Mouse (Mus musculus) liver, embryonic 15.5 days (tissue): Measurements from ENCODE around the gene Speer4e. TPM values are rescaled to one million over a fixed set of nuclear protein-coding genes. Genes with fewer than 3 reads are reported as not detected.
"Not testable (repeated sequence)": the region's sequence is repeated elsewhere in the genome, so short reads cannot be mapped to it uniquely, and the experiment has no call there.

Experiments
- ATAC-seq: fragments of 200-750 bp; cut with Nextera tagmentation; 2 replicates; pipeline ENCODE4 v1.8.0; 2017; ENCODE audit warnings: moderate number of reproducible peaks, mild to moderate bottlenecking, moderate library complexity; ENCODE audit not compliant: insufficient read depth
- H3K27ac ChIP-seq: fragments of 300-500 bp; sonication (generic); replicated peaks from 2 replicates; pipeline ENCODE4 v1.5.1; 2015; ENCODE audit warnings: mild to moderate bottlenecking, inconsistent platforms
- H3K27me3 ChIP-seq: fragments of 300-500 bp; sonication (generic); 2 replicates; pipeline ENCODE4 v1.6.1; 2015; ENCODE audit warnings: mild to moderate bottlenecking, inconsistent platforms
- H3K36me3 ChIP-seq: fragments of 300-500 bp; sonication (generic); replicated peaks from 2 replicates; pipeline ENCODE4 v1.6.1; 2015; ENCODE audit warnings: moderate library complexity, mild to moderate bottlenecking, inconsistent platforms
- H3K4me1 ChIP-seq: fragments of 300-500 bp; sonication (generic); replicated peaks from 2 replicates; pipeline ENCODE4 v1.6.1; 2015; ENCODE audit warnings: inconsistent platforms
- H3K4me2 ChIP-seq: fragments of 300-500 bp; sonication (generic); 2 replicates; pipeline ENCODE4 v1.6.1; 2015; ENCODE audit warnings: moderate library complexity, mild to moderate bottlenecking, inconsistent platforms
- H3K4me3 ChIP-seq: fragments of 300-500 bp; sonication (generic); replicated peaks from 2 replicates; pipeline ENCODE4 v1.5.1; 2015; ENCODE audit warnings: mild to moderate bottlenecking, inconsistent platforms
- H3K9ac ChIP-seq: fragments of 300-500 bp; sonication (generic); 2 replicates; pipeline ENCODE4 v1.6.1; 2015; ENCODE audit warnings: moderate library complexity, mild to moderate bottlenecking, inconsistent platforms
- H3K9me3 ChIP-seq: fragments of 300-500 bp; sonication (generic); replicated peaks from 2 replicates; pipeline ENCODE4 v1.6.1; 2016; ENCODE audit warnings: inconsistent platforms
- WGBS: fragments of 180-500 bp; shearing (Covaris S2); methylation state at CpG from one replicate; pipeline ENCODE4 v1.1.7; 2015; ENCODE audit warnings: mixed read lengths; ENCODE audit not compliant: insufficient replicate concordance; 5-methylcytosine and 5-hydroxymethylcytosine counted together
- polyA plus RNA-seq: library from polyadenylated mRNA; unstranded; fragments of >200 nt; fragmentation: Nextera tagmentation; extraction: Ambion mirVana; gene quantifications from 2 replicates; pipeline ENCODE4 v1.2.1, GENCODE M21; 2015

Gene Speer4e
- not detected in 2 replicates for polyA plus RNA-seq

- not testable (repeated sequence) for H3K4me1 ChIP-seq, H3K9ac ChIP-seq, H3K36me3 ChIP-seq, H3K4me2 ChIP-seq, H3K27me3 ChIP-seq, ATAC-seq, H3K4me3 ChIP-seq, H3K9me3 ChIP-seq, H3K27ac ChIP-seq
- WGBS = 17% methylated on average over 1 of the region's 1 CpGs
These were observed at the start of gene Speer4e for GRCm38 (mm10) chr5:14938329-14938728. Speer4e (minus strand) TSS chr5:14938429.

DNA sequence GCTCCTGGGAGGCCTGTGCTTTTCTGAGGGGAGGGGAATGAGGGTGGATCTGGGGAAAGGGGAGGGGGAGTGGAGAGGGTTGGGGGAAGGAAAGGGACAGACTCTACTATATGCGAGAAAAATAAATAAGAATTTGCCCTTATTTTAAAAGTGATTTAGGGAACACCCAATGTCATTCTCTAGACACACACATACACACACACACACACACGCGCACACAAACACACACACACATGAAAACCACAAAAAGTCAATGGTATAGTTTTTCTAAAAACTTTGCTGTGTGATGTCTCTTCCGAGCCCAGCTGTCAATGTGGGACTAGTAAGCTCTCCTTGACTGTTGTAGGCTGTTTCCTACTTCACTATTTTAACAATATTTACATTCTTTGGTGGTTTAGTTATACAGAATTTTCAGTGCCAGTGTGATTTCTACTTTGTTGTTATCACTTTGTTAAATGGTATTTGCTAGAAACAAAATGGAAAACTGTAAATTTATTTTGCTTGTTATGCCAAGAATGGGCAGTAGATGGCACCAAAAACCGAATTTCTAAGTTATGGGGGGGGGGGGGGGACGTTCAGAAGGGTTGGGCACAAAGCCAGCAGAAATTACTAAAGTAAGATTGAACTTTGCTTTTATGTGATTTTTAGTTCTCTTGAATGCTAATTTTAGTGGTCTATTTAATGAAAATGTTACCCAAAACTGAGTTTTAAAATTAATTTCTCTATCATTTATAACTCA lies 48.6 kb upstream of the Speer4e start:
- H3K9ac ChIP-seq, H3K4me1 ChIP-seq, H3K4me3 ChIP-seq, H3K4me2 ChIP-seq, H3K27me3 ChIP-seq, ATAC-seq, H3K36me3 ChIP-seq, H3K9me3 ChIP-seq, H3K27ac ChIP-seq: not testable (repeated sequence)
- WGBS = 27% methylated on average over 6 of the region's 6 CpGs

DNA sequence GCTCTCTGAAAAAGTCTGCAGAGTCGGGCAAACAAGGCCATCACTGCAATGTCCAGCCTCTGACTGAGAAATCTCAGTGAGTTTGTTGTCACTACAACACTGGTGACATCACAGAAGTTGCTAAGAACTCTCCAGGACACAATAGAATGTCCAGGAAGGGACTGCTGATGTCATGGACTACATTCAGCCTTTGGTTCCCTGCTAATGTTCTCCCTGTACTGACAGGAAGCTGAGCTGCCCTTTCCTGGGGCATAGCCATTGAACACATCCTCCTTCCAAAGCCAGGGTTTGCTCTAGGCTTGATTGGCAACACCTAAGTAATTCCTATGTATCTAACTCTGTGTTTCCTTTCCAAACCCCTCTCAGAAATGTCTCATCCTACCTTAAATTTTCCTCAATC lies 40.6 kb upstream of the Speer4e start, which contains the start of gene Gm10354:
Gm10354 (minus strand) TSS at position 101 of the 400 bp plus-strand sequence.
- H3K27ac ChIP-seq, H3K4me2 ChIP-seq, H3K4me3 ChIP-seq, ATAC-seq, H3K36me3 ChIP-seq, H3K9ac ChIP-seq, H3K4me1 ChIP-seq, H3K27me3 ChIP-seq, H3K9me3 ChIP-seq: not testable (repeated sequence)
- 15% methylated on average over 1 of the region's 1 CpGs for WGBS

DNA sequence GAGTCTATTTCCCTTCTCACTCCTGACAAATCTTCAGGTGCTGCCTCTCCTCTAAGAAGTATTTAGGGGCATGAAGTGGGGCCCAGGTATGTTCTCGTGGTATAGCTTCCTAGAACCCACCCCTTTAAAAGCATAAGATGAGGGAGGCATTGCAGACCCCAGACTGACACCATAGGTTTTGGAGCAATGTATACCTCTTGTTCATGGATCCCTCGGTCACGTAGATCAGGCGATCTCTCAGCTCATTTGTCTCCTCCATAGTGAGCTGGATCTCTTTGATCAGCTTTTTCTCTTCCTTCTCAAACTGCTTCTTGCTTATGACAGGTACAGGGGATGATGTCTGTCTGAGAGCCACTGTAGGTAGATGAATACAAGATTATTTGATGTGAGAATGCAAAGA lies 39.1 kb upstream of the Speer4e start:
- H3K9me3 ChIP-seq, H3K27me3 ChIP-seq, H3K27ac ChIP-seq, ATAC-seq, H3K4me2 ChIP-seq, H3K9ac ChIP-seq, H3K4me1 ChIP-seq, H3K4me3 ChIP-seq, H3K36me3 ChIP-seq: not testable (repeated sequence)
- 52% methylated on average over 4 of the region's 4 CpGs for WGBS

GRCm38 (mm10) chr5:14975294-14975693 lies 37.1 kb upstream of the Speer4e start:
- H3K9ac ChIP-seq, H3K4me1 ChIP-seq, H3K4me3 ChIP-seq, H3K4me2 ChIP-seq, H3K27me3 ChIP-seq, H3K36me3 ChIP-seq, ATAC-seq, H3K9me3 ChIP-seq, H3K27ac ChIP-seq: not testable (repeated sequence)
- 40% methylated on average over 3 of the region's 4 CpGs for WGBS

DNA sequence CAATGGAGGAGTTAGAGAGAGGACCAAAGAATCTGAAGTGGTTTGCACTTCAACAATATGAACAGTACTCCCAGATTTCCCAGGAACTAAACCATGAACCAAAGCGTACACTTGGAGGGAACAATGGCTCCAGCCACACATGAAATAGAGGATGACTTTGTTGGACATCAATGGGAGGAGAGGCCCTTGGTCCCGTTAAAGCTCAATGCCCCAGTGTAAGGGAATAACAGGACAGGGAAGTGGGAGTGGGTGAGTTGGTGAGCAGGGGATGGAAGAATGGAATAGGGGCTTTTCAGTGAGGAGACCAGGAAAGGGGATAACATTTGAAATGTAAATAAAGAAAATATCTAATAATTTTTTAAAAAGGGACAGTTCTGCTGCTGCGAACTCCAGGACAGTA lies 34.6 kb upstream of the Speer4e start:
- H3K4me3 ChIP-seq, H3K4me2 ChIP-seq, H3K9me3 ChIP-seq, H3K36me3 ChIP-seq, H3K27ac ChIP-seq, H3K9ac ChIP-seq, ATAC-seq, H3K4me1 ChIP-seq, H3K27me3 ChIP-seq: not testable (repeated sequence)
- WGBS = 51% methylated on average over 3 of the region's 3 CpGs

DNA sequence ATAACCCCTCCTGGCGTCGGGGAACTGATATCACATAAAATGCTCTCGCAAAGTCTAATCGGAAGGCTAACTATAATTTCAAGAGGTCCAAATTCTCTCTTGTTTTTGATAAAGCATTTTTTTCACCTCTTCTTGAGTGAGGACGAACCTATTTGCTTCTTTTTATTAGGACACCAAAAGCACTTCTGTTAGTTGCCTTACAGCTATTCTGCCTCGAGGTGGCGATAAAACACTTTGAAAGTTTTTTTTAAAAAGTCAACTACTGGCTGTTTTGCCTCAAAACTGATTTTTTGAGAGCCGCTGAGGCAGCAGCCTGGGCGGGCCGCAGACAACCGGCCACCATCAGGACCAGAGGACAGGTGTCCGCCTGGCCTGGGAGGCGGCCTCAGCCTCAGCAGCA lies 25.6 kb upstream of the Speer4e start:
- not testable (repeated sequence) for H3K27me3 ChIP-seq, H3K4me3 ChIP-seq, ATAC-seq, H3K4me2 ChIP-seq, H3K9me3 ChIP-seq, H3K9ac ChIP-seq, H3K4me1 ChIP-seq, H3K36me3 ChIP-seq, H3K27ac ChIP-seq
- WGBS = 69% methylated on average over 13 of the region's 13 CpGs

- H3K36me3 ChIP-seq, H3K4me2 ChIP-seq, H3K9ac ChIP-seq, H3K4me3 ChIP-seq, H3K4me1 ChIP-seq, H3K27ac ChIP-seq, ATAC-seq, H3K27me3 ChIP-seq, H3K9me3 ChIP-seq: not testable (repeated sequence)
- 59% methylated on average over 4 of the region's 4 CpGs for WGBS
These were observed 23.3 kb upstream of the Speer4e start for GRCm38 (mm10) chr5:14961502-14961901.

GRCm38 (mm10) chr5:14955928-14956706 lies 17.9 kb upstream of the Speer4e start:
- not testable (repeated sequence) for H3K27ac ChIP-seq, H3K36me3 ChIP-seq, H3K4me1 ChIP-seq, H3K9me3 ChIP-seq, H3K9ac ChIP-seq, H3K27me3 ChIP-seq, H3K4me3 ChIP-seq, ATAC-seq, H3K4me2 ChIP-seq
- 67% methylated on average over 1 of the region's 1 CpGs for WGBS

DNA sequence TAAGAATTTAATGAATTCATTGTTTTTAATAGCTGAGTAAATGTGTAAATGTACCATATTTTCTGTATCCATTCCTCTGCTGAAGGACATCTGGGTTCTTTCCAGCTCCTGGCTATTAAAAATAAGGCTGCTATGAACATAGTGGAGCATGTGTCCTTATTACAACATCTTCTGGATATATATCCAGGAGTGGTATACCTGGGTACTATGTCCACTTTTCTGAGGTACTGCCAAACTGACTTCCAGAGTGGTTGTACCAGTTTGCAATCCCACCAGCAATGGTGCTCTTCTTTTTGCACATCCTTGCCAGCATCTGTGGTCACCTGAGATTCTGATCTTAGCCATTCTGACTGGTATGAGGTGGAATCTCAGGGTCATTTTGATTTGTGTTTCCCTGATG lies 15.4 kb upstream of the Speer4e start:
- H3K27me3 ChIP-seq, H3K4me2 ChIP-seq, H3K4me1 ChIP-seq, ATAC-seq, H3K9ac ChIP-seq, H3K36me3 ChIP-seq, H3K9me3 ChIP-seq, H3K27ac ChIP-seq, H3K4me3 ChIP-seq: not testable (repeated sequence)

GRCm38 (mm10) chr5:14952749-14953148 lies 14.5 kb upstream of the Speer4e start:
- H3K9ac ChIP-seq, H3K27me3 ChIP-seq, H3K27ac ChIP-seq, H3K36me3 ChIP-seq, ATAC-seq, H3K9me3 ChIP-seq, H3K4me3 ChIP-seq, H3K4me2 ChIP-seq, H3K4me1 ChIP-seq: not testable (repeated sequence)
- 38% methylated on average over 3 of the region's 3 CpGs for WGBS
